Mouse (Mus musculus): ENCODE measurements around the gene Pycr1. TPM values are rescaled to one million over a fixed set of nuclear protein-coding genes. Genes with fewer than 3 reads are reported as not detected.
A peak's percentile ranks its signal among the peaks of the same experiment; 100 is the strongest.

The Pycr1 gene
- polyA plus RNA-seq, 1 experiment from 2014 or later, result 25.0 TPM

GRCm38 (mm10) chr11:120672687-120673593, 29.4 kb upstream of the Pycr1 start, which contains the start of gene Aspscr1:
Gene Aspscr1 (plus strand): TSS chr11:120672973.
- H3K4me1 ChIP-seq (replicated peaks), result peaks cover 25% of the 10 kb centered on the region
- H3K27ac ChIP-seq, result peak within 1 kb of the TSS; percentile 92
- H3K9ac ChIP-seq (replicated peaks), result peak within 1 kb of the TSS; percentile 80
- ATAC-seq, result peak; percentile 95
- H3K36me3 ChIP-seq, result peaks cover 17% of the 10 kb centered on the region
- peak within 1 kb of the TSS; percentile 74 for H3K4me3 ChIP-seq (replicated peaks)
- H3K4me2 ChIP-seq (replicated peaks), result peak within 1 kb of the TSS; percentile 91
- H3K27me3 ChIP-seq, result no peaks in the 10 kb centered on the region
- no peaks in the 10 kb centered on the region for H3K9me3 ChIP-seq
- 1% methylated on average over 74 of the region's 83 CpGs for WGBS

- no peak overlapping the region for H3K27ac ChIP-seq
- H3K4me1 ChIP-seq (replicated peaks), result peaks cover 6% of the 10 kb centered on the region
- ATAC-seq, result no peak
Measured at GRCm38 (mm10) chr11:120666617-120667016, 23.0 kb upstream of the Pycr1 start.

GRCm38 (mm10) chr11:120665406-120665805, 21.8 kb upstream of the Pycr1 start:
- Histone ChIP-seq H3K4me3 (replicated peaks) (no peak overlapping the region), H3K27ac (no peak overlapping the region), H3K27me3 (peaks cover 50% of the 10 kb centered on the region), H3K4me1 (replicated peaks) (peaks cover 16% of the 10 kb centered on the region), H3K9ac (replicated peaks) (no peak overlapping the region), H3K9me3 (no peaks in the 10 kb centered on the region), H3K36me3 (no peaks in the 10 kb centered on the region), H3K4me2 (replicated peaks) (no peak overlapping the region)
- ATAC-seq, result no peak
- WGBS, result 81% methylated on average over 3 of the region's 3 CpGs

More at GRCm38 (mm10) chr11:120666617-120667016, 23.0 kb upstream of the Pycr1 start:
- no peak overlapping the region for H3K4me2 ChIP-seq (replicated peaks)
- WGBS, result 4% methylated on average over 3 of the region's 3 CpGs
- no peak overlapping the region for H3K9ac ChIP-seq (replicated peaks)
- no peaks in the 10 kb centered on the region for H3K9me3 ChIP-seq
- no peak overlapping the region for H3K4me3 ChIP-seq (replicated peaks)
- no peaks in the 10 kb centered on the region for H3K36me3 ChIP-seq
- peaks cover 38% of the 10 kb centered on the region for H3K27me3 ChIP-seq

GRCm38 (mm10) chr11:120663714-120664113, 20.1 kb upstream of the Pycr1 start:
- H3K4me3 ChIP-seq (replicated peaks), result no peak overlapping the region
- H3K4me2 ChIP-seq (replicated peaks), result no peak overlapping the region
- peaks cover 67% of the 10 kb centered on the region for H3K27me3 ChIP-seq
- no peaks in the 10 kb centered on the region for H3K9me3 ChIP-seq
- H3K27ac ChIP-seq, result no peak overlapping the region
- peaks cover 25% of the 10 kb centered on the region for H3K4me1 ChIP-seq (replicated peaks)
- no peaks in the 10 kb centered on the region for H3K36me3 ChIP-seq
- H3K9ac ChIP-seq (replicated peaks), result no peak overlapping the region
- ATAC-seq, result no peak
- 53% methylated on average over 5 of the region's 5 CpGs for WGBS

GRCm38 (mm10) chr11:120662759-120663158, 19.2 kb upstream of the Pycr1 start:
- ATAC-seq, result no peak
- WGBS, result 22% methylated on average over 6 of the region's 6 CpGs
- H3K4me1 ChIP-seq (replicated peaks), result peaks cover 25% of the 10 kb centered on the region

GRCm38 (mm10) chr11:120661076-120661460, 17.5 kb upstream of the Pycr1 start, which contains the start of gene Notum:
Gene Notum (minus strand): TSS chr11:120661175.
- Histone ChIP-seq H3K36me3 (no peaks in the 10 kb centered on the region), H3K4me3 (replicated peaks) (peak within 1 kb of the TSS; percentile 38), H3K27ac (no peak within 1 kb of the TSS), H3K9ac (replicated peaks) (no peak within 1 kb of the TSS), H3K27me3 (peaks cover 93% of the 10 kb centered on the region), H3K9me3 (no peaks in the 10 kb centered on the region), H3K4me1 (replicated peaks) (peaks cover 19% of the 10 kb centered on the region), H3K4me2 (replicated peaks) (peak within 1 kb of the TSS; percentile 60)
- WGBS, result under 1% methylated on average over 35 of the region's 35 CpGs
- no peak for ATAC-seq

More at GRCm38 (mm10) chr11:120662759-120663158, 19.2 kb upstream of the Pycr1 start:
- no peaks in the 10 kb centered on the region for H3K9me3 ChIP-seq
- H3K4me2 ChIP-seq (replicated peaks), result no peak overlapping the region
- no peaks in the 10 kb centered on the region for H3K36me3 ChIP-seq
- no peak overlapping the region for H3K27ac ChIP-seq
- H3K27me3 ChIP-seq, result peaks cover 76% of the 10 kb centered on the region
- H3K4me3 ChIP-seq (replicated peaks), result no peak overlapping the region
- no peak overlapping the region for H3K9ac ChIP-seq (replicated peaks)

- Histone ChIP-seq H3K9me3 (no peaks in the 10 kb centered on the region), H3K27me3 (peaks cover 97% of the 10 kb centered on the region), H3K27ac (no peak overlapping the region), H3K4me3 (replicated peaks) (peak overlapping the region; percentile 38), H3K9ac (replicated peaks) (no peak overlapping the region), H3K4me1 (replicated peaks) (peaks cover 19% of the 10 kb centered on the region), H3K36me3 (no peaks in the 10 kb centered on the region), H3K4me2 (replicated peaks) (peak overlapping the region; percentile 60)
- WGBS, result under 1% methylated on average over 95 of the region's 95 CpGs
- ATAC-seq, result peak; percentile 51; the same call in 1 of the 2 replicates
Measured at GRCm38 (mm10) chr11:120660301-120661075, 16.9 kb upstream of the Pycr1 start.

- Histone ChIP-seq H3K27ac (no peak overlapping the region), H3K36me3 (no peaks in the 10 kb centered on the region), H3K4me1 (replicated peaks) (peaks cover 19% of the 10 kb centered on the region), H3K27me3 (peaks cover 90% of the 10 kb centered on the region), H3K9ac (replicated peaks) (no peak overlapping the region), H3K4me3 (replicated peaks) (peak overlapping the region; percentile 38), H3K9me3 (no peaks in the 10 kb centered on the region), H3K4me2 (replicated peaks) (peak overlapping the region; percentile 60)
- peak; percentile 32; the same call in 1 of the 2 replicates for ATAC-seq
- 3% methylated on average over 49 of the region's 50 CpGs for WGBS
Measured at GRCm38 (mm10) chr11:120659509-120660300, 16.1 kb upstream of the Pycr1 start.

GRCm38 (mm10) chr11:120658876-120659410, 15.4 kb upstream of the Pycr1 start:
- no peaks in the 10 kb centered on the region for H3K36me3 ChIP-seq
- 3% methylated on average over 24 of the region's 24 CpGs for WGBS
- no peak overlapping the region for H3K9ac ChIP-seq (replicated peaks)
- no peak overlapping the region for H3K4me2 ChIP-seq (replicated peaks)
- peaks cover 19% of the 10 kb centered on the region for H3K4me1 ChIP-seq (replicated peaks)
- peaks cover 88% of the 10 kb centered on the region for H3K27me3 ChIP-seq
- ATAC-seq, result no peak
- H3K4me3 ChIP-seq (replicated peaks), result no peak overlapping the region
- H3K9me3 ChIP-seq, result no peaks in the 10 kb centered on the region
- no peak overlapping the region for H3K27ac ChIP-seq

- Histone ChIP-seq H3K4me1 (replicated peaks) (peaks cover 19% of the 10 kb centered on the region), H3K4me2 (replicated peaks) (no peak overlapping the region), H3K9me3 (no peaks in the 10 kb centered on the region), H3K27me3 (peaks cover 73% of the 10 kb centered on the region), H3K9ac (replicated peaks) (no peak overlapping the region), H3K36me3 (no peaks in the 10 kb centered on the region), H3K27ac (no peak overlapping the region), H3K4me3 (replicated peaks) (no peak overlapping the region)
- no peak for ATAC-seq
- WGBS, result 94% methylated on average over 4 of the region's 4 CpGs
Measured at GRCm38 (mm10) chr11:120657301-120657700, 13.7 kb upstream of the Pycr1 start.

GRCm38 (mm10) chr11:120654741-120655140, 11.2 kb upstream of the Pycr1 start:
- Histone ChIP-seq H3K4me1 (replicated peaks) (peaks cover 3% of the 10 kb centered on the region), H3K9me3 (no peaks in the 10 kb centered on the region), H3K4me3 (replicated peaks) (no peak overlapping the region), H3K9ac (replicated peaks) (no peak overlapping the region), H3K27me3 (peaks cover 50% of the 10 kb centered on the region), H3K36me3 (no peaks in the 10 kb centered on the region), H3K27ac (no peak overlapping the region), H3K4me2 (replicated peaks) (no peak overlapping the region)
- ATAC-seq, result no peak
- 83% methylated on average over 3 of the region's 3 CpGs for WGBS
